Mouse (Mus musculus): Measurements from ENCODE around the gene Kif27. TPM values are rescaled to one million over a fixed set of nuclear protein-coding genes. Genes with fewer than 3 reads are reported as not detected.
"Not testable (repeated sequence)": the region's sequence is repeated elsewhere in the genome, so short reads cannot be mapped to it uniquely, and the experiment has no call there.

Kif27 gene
- polyA plus RNA-seq, 1 experiment from 2014 or later, result 1.9 TPM

- ATAC-seq, result no peak
- Histone ChIP-seq H3K9me3 (replicated peaks; ENCODE audit: control insufficient read depth, low read length, poor library complexity, severe bottlenecking) (no peaks in the 10 kb centered on the region), H3K9ac (ENCODE audit: low read depth, low read length) (no peak overlapping the region), H3K36me3 (ENCODE audit: control insufficient read depth, insufficient read depth, low read length) (no peaks in the 10 kb centered on the region), H3K4me1 (ENCODE audit: control insufficient read depth, insufficient read depth, low read length) (no peaks in the 10 kb centered on the region), H3K27ac (ENCODE audit: low read length) (no peak overlapping the region), H3K4me3 (ENCODE audit: low read depth, low read length) (no peak overlapping the region), H3K4me2 (ENCODE audit: low read length) (no peak overlapping the region), H3K27me3 (ENCODE audit: control insufficient read depth, insufficient read depth, low read depth, low read length) (no peaks in the 10 kb centered on the region)
- 85% methylated on average over 4 of the region's 4 CpGs for WGBS
These were observed 9.9 kb upstream of the Kif27 start for GRCm38 (mm10) chr13:58368835-58369234.

DNA sequence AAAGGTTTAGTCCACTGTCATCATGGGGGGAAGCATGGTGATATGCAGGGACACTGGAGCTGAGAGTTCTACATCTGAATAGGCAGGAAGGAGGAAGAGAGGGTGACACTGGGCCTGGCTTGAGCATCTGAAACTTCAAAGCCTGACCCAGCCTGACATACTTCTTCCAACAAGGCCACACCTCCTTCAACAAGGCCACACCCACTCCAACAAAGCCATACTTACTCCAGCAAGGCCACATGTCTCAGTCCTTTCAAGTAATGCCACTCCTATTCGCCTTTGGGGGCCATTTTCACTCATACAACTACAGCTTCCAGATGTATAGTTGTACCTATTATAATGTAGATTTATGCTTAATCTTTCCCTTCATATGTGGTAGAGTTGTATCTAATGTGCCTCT, 8.7 kb upstream of the Kif27 start:
- WGBS, result 70% methylated on average over 1 of the region's 1 CpGs
- Histone ChIP-seq H3K9ac (ENCODE audit: low read depth, low read length) (no peak overlapping the region), H3K9me3 (replicated peaks; ENCODE audit: control insufficient read depth, low read length, poor library complexity, severe bottlenecking) (no peaks in the 10 kb centered on the region), H3K36me3 (ENCODE audit: control insufficient read depth, insufficient read depth, low read length) (no peaks in the 10 kb centered on the region), H3K4me3 (ENCODE audit: low read depth, low read length) (no peak overlapping the region), H3K27ac (ENCODE audit: low read length) (no peak overlapping the region), H3K4me2 (ENCODE audit: low read length) (no peak overlapping the region), H3K27me3 (ENCODE audit: control insufficient read depth, insufficient read depth, low read depth, low read length) (no peaks in the 10 kb centered on the region), H3K4me1 (ENCODE audit: control insufficient read depth, insufficient read depth, low read length) (no peaks in the 10 kb centered on the region)
- no peak for ATAC-seq

DNA sequence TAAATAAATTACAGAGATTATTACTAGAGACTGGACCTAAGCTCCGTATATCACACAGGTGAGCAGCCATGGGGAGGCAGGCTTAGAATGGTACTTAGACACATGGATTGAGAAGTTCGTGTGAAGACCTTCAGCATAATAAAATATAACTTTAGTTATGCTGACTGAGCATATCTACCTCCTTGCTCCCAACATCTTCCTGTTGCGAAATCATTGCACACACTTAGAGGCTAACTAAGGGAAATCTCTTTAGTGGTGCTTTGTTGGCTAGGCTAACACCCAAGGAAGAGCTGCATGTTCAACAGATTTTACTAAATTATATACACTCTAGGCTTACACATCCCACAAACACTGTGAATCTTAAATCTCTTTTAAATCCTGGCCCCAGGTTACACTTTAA, 7.5 kb upstream of the Kif27 start:
- WGBS, result 86% methylated on average over 3 of the region's 3 CpGs
- Histone ChIP-seq H3K9me3 (replicated peaks; ENCODE audit: control insufficient read depth, low read length, poor library complexity, severe bottlenecking) (no peaks in the 10 kb centered on the region), H3K4me1 (ENCODE audit: control insufficient read depth, insufficient read depth, low read length) (no peaks in the 10 kb centered on the region), H3K27ac (ENCODE audit: low read length) (no peak overlapping the region), H3K9ac (ENCODE audit: low read depth, low read length) (no peak overlapping the region), H3K36me3 (ENCODE audit: control insufficient read depth, insufficient read depth, low read length) (no peaks in the 10 kb centered on the region), H3K27me3 (ENCODE audit: control insufficient read depth, insufficient read depth, low read depth, low read length) (no peaks in the 10 kb centered on the region), H3K4me2 (ENCODE audit: low read length) (no peak overlapping the region), H3K4me3 (ENCODE audit: low read depth, low read length) (no peak overlapping the region)
- no peak for ATAC-seq

DNA sequence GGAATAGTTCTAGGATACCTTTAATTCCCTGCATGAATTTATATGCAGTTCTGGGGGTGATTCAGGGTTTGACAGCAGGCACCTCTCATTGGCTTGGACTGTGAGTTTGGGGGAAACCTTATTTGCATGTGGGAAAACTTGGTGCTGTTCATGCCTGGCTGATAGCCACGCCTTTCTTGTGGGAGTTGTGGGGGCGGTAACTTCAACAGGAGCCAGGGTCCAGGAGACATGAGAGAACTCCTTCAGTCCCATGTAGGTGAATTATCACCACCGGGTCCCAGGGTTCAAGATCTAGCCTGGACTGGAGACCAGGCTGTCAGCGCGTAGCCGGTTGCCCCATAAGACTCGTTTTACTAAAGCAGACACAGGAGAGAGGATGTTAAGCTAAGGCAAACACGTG, 6.3 kb upstream of the Kif27 start:
- not testable (repeated sequence) for H3K4me3 ChIP-seq (ENCODE audit: low read depth, low read length); H3K4me2 ChIP-seq (ENCODE audit: low read length); H3K27ac ChIP-seq (ENCODE audit: low read length); ATAC-seq; H3K9ac ChIP-seq (ENCODE audit: low read depth, low read length); H3K27me3 ChIP-seq (ENCODE audit: control insufficient read depth, insufficient read depth, low read depth, low read length); H3K9me3 ChIP-seq (replicated peaks; ENCODE audit: control insufficient read depth, low read length, poor library complexity, severe bottlenecking); H3K4me1 ChIP-seq (ENCODE audit: control insufficient read depth, insufficient read depth, low read length); H3K36me3 ChIP-seq (ENCODE audit: control insufficient read depth, insufficient read depth, low read length)
- 87% methylated on average over 8 of the region's 8 CpGs for WGBS

GRCm38 (mm10) chr13:58364353-58365175, 5.6 kb upstream of the Kif27 start:
- no peaks in the 10 kb centered on the region for H3K36me3 ChIP-seq (ENCODE audit: control insufficient read depth, insufficient read depth, low read length)
- no peak overlapping the region for H3K27ac ChIP-seq (ENCODE audit: low read length)
- no peak overlapping the region for H3K9ac ChIP-seq (ENCODE audit: low read depth, low read length)
- 86% methylated on average over 8 of the region's 8 CpGs for WGBS
- no peaks in the 10 kb centered on the region for H3K9me3 ChIP-seq (replicated peaks; ENCODE audit: control insufficient read depth, low read length, poor library complexity, severe bottlenecking)
- no peak overlapping the region for H3K4me3 ChIP-seq (ENCODE audit: low read depth, low read length)
- H3K4me2 ChIP-seq (ENCODE audit: low read length), result no peak overlapping the region
- H3K4me1 ChIP-seq (ENCODE audit: control insufficient read depth, insufficient read depth, low read length), result no peaks in the 10 kb centered on the region
- no peaks in the 10 kb centered on the region for H3K27me3 ChIP-seq (ENCODE audit: control insufficient read depth, insufficient read depth, low read depth, low read length)
- ATAC-seq, result no peak

- peak; percentile 84; the same call in 1 of the 2 replicates for ATAC-seq
- H3K9ac ChIP-seq (ENCODE audit: low read depth, low read length), result no peak overlapping the region; the same call in 1 of the 2 replicates
These were observed 357 bp upstream of the Kif27 start for GRCm38 (mm10) chr13:58359304-58359653.

DNA sequence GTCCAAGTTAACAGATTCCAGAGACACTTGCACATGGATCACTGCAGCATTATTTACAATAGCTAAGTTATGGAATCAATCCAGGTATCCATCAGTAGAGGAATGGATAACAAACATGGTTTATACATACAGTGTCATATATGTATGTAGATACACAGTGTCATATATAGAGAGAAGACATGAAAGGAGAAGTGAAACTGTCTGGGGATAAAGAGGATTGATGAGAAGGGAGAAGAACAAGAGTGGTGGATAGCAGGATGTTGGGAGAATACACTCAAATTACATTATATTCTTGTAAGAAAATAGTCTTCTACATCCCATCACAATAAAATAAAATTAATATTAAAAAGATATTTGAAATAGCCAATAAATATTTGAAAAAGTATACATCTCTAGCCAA, 5.9 kb downstream of the Kif27 start:
- no peaks in the 10 kb centered on the region for H3K9me3 ChIP-seq (replicated peaks; ENCODE audit: control insufficient read depth, low read length, poor library complexity, severe bottlenecking)
- H3K36me3 ChIP-seq (ENCODE audit: control insufficient read depth, insufficient read depth, low read length), result no peaks in the 10 kb centered on the region
- H3K4me1 ChIP-seq (ENCODE audit: control insufficient read depth, insufficient read depth, low read length), result 0 out of 2 replicates have a peak, but pooled peaks cover under 1% of the 10 kb centered on the region
- H3K27me3 ChIP-seq (ENCODE audit: control insufficient read depth, insufficient read depth, low read depth, low read length), result no peaks in the 10 kb centered on the region
- no peak overlapping the region for H3K4me2 ChIP-seq (ENCODE audit: low read length)
- no peak overlapping the region for H3K9ac ChIP-seq (ENCODE audit: low read depth, low read length)
- H3K4me3 ChIP-seq (ENCODE audit: low read depth, low read length), result no peak overlapping the region
- ATAC-seq, result no peak
- H3K27ac ChIP-seq (ENCODE audit: low read length), result no peak overlapping the region

More at GRCm38 (mm10) chr13:58359304-58359653, 357 bp upstream of the Kif27 start:
- peak overlapping the region; percentile 76 for H3K4me2 ChIP-seq (ENCODE audit: low read length)
- 2% methylated on average over 7 of the region's 7 CpGs for WGBS
- H3K4me1 ChIP-seq (ENCODE audit: control insufficient read depth, insufficient read depth, low read length), result 0 out of 2 replicates have a peak, but pooled peaks cover 2% of the 10 kb centered on the region
- H3K36me3 ChIP-seq (ENCODE audit: control insufficient read depth, insufficient read depth, low read length), result no peaks in the 10 kb centered on the region
- H3K27ac ChIP-seq (ENCODE audit: low read length), result no peak overlapping the region
- H3K4me3 ChIP-seq (ENCODE audit: low read depth, low read length), result peak overlapping the region; percentile 66
- no peaks in the 10 kb centered on the region for H3K27me3 ChIP-seq (ENCODE audit: control insufficient read depth, insufficient read depth, low read depth, low read length)
- H3K9me3 ChIP-seq (replicated peaks; ENCODE audit: control insufficient read depth, low read length, poor library complexity, severe bottlenecking), result no peaks in the 10 kb centered on the region

DNA sequence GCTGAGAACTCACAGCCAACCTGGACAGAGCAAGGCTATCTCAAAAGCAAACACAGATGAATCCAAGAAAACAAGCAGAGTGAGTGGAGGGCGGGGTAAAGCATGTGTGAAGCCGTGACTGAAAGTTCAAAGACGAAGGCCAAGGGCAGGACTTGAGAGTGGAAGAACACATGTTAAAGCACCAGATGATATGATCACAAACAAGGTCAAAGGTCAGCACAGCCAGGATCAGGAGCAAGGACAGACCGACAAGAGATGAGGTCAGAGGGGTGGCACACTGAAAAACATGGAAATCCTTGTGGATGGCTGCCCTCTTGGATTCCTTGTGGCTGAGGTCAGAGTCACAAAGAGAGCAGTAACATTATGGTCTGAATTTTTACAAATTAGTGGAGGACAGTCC, 8.3 kb downstream of the Kif27 start:
- no peak for ATAC-seq
- 72% methylated on average over 4 of the region's 4 CpGs for WGBS
- H3K4me2 ChIP-seq (ENCODE audit: low read length), result no peak overlapping the region
- H3K9me3 ChIP-seq (replicated peaks; ENCODE audit: control insufficient read depth, low read length, poor library complexity, severe bottlenecking), result no peaks in the 10 kb centered on the region
- H3K9ac ChIP-seq (ENCODE audit: low read depth, low read length), result no peak overlapping the region
- no peaks in the 10 kb centered on the region for H3K4me1 ChIP-seq (ENCODE audit: control insufficient read depth, insufficient read depth, low read length)
- no peak overlapping the region for H3K4me3 ChIP-seq (ENCODE audit: low read depth, low read length)
- H3K27ac ChIP-seq (ENCODE audit: low read length), result no peak overlapping the region
- H3K27me3 ChIP-seq (ENCODE audit: control insufficient read depth, insufficient read depth, low read depth, low read length), result no peaks in the 10 kb centered on the region
- no peaks in the 10 kb centered on the region for H3K36me3 ChIP-seq (ENCODE audit: control insufficient read depth, insufficient read depth, low read length)

- WGBS, result 80% methylated on average over 9 of the region's 9 CpGs
- Histone ChIP-seq H3K36me3 (ENCODE audit: control insufficient read depth, insufficient read depth, low read length) (no peaks in the 10 kb centered on the region), H3K27ac (ENCODE audit: low read length) (no peak overlapping the region), H3K4me3 (ENCODE audit: low read depth, low read length) (no peak overlapping the region), H3K4me2 (ENCODE audit: low read length) (no peak overlapping the region), H3K9ac (ENCODE audit: low read depth, low read length) (no peak overlapping the region), H3K9me3 (replicated peaks; ENCODE audit: control insufficient read depth, low read length, poor library complexity, severe bottlenecking) (no peaks in the 10 kb centered on the region), H3K4me1 (ENCODE audit: control insufficient read depth, insufficient read depth, low read length) (no peaks in the 10 kb centered on the region), H3K27me3 (ENCODE audit: control insufficient read depth, insufficient read depth, low read depth, low read length) (no peaks in the 10 kb centered on the region)
- ATAC-seq, result no peak
These were observed 14.4 kb downstream of the Kif27 start for GRCm38 (mm10) chr13:58344505-58344904.
